Mouse (Mus musculus): ENCODE results near the gene Ttll10. TPM values are rescaled to one million over a fixed set of nuclear protein-coding genes. Genes with fewer than 3 reads are reported as not detected.

Gene Ttll10
- polyA plus RNA-seq, 1 experiment from 2014 or later, result 2.0 TPM

GRCm38 (mm10) chr4:156021942-156022419, 37.2 kb downstream of the Ttll10 start:
- H3K9me3 ChIP-seq, result no peaks in the 10 kb centered on the region
- no peak overlapping the region for H3K9ac ChIP-seq
- no peaks in the 10 kb centered on the region for H3K27me3 ChIP-seq
- H3K27ac ChIP-seq, result no peak overlapping the region
- 79% methylated on average over 9 of the region's 9 CpGs for WGBS
- ATAC-seq (ENCODE audit: insufficient number of reproducible peaks, insufficient read depth, low FRiP score, low TSS enrichment, low read depth), result no peak
- peaks cover 3% of the 10 kb centered on the region; the same call in 1 of the 2 replicates for H3K4me1 ChIP-seq
- H3K4me2 ChIP-seq, result no peak overlapping the region
- no peak overlapping the region for H3K4me3 ChIP-seq
- H3K36me3 ChIP-seq, result peaks cover 32% of the 10 kb centered on the region

GRCm38 (mm10) chr4:156021381-156021780, 37.8 kb downstream of the Ttll10 start:
- no peak overlapping the region for H3K4me3 ChIP-seq
- 80% methylated on average over 3 of the region's 3 CpGs for WGBS
- H3K4me1 ChIP-seq, result peaks cover 3% of the 10 kb centered on the region; the same call in 1 of the 2 replicates
- H3K9me3 ChIP-seq, result no peaks in the 10 kb centered on the region
- ATAC-seq (ENCODE audit: insufficient number of reproducible peaks, insufficient read depth, low FRiP score, low TSS enrichment, low read depth), result no peak
- no peak overlapping the region for H3K9ac ChIP-seq
- no peaks in the 10 kb centered on the region for H3K27me3 ChIP-seq
- H3K27ac ChIP-seq, result no peak overlapping the region
- no peak overlapping the region for H3K4me2 ChIP-seq
- peaks cover 28% of the 10 kb centered on the region for H3K36me3 ChIP-seq

- Histone ChIP-seq H3K9me3 (no peaks in the 10 kb centered on the region), H3K9ac (no peak overlapping the region), H3K36me3 (peaks cover 29% of the 10 kb centered on the region), H3K4me3 (no peak overlapping the region), H3K4me1 (no peaks in the 10 kb centered on the region), H3K27me3 (no peaks in the 10 kb centered on the region), H3K4me2 (no peak overlapping the region), H3K27ac (no peak overlapping the region)
- WGBS, result 91% methylated on average over 12 of the region's 12 CpGs
- ATAC-seq (ENCODE audit: insufficient number of reproducible peaks, insufficient read depth, low FRiP score, low TSS enrichment, low read depth), result no peak
These were observed 39.4 kb downstream of the Ttll10 start for GRCm38 (mm10) chr4:156019771-156020170.

- H3K36me3 ChIP-seq, result peaks cover 47% of the 10 kb centered on the region
- no peak overlapping the region for H3K9ac ChIP-seq
- H3K4me2 ChIP-seq, result no peak overlapping the region
- no peak overlapping the region for H3K27ac ChIP-seq
- H3K9me3 ChIP-seq, result no peaks in the 10 kb centered on the region
- H3K4me1 ChIP-seq, result no peaks in the 10 kb centered on the region
- H3K27me3 ChIP-seq, result no peaks in the 10 kb centered on the region
- H3K4me3 ChIP-seq, result no peak overlapping the region
- ATAC-seq (ENCODE audit: insufficient number of reproducible peaks, insufficient read depth, low FRiP score, low TSS enrichment, low read depth), result no peak
- WGBS, result 85% methylated on average over 2 of the region's 2 CpGs
These were observed 44.8 kb downstream of the Ttll10 start for GRCm38 (mm10) chr4:156014436-156014835.

- Histone ChIP-seq H3K27me3 (no peaks in the 10 kb centered on the region), H3K36me3 (peaks cover 54% of the 10 kb centered on the region), H3K9me3 (no peaks in the 10 kb centered on the region), H3K27ac (no peak within 1 kb of the TSS), H3K9ac (no peak within 1 kb of the TSS), H3K4me2 (no peak within 1 kb of the TSS), H3K4me1 (no peaks in the 10 kb centered on the region), H3K4me3 (no peak within 1 kb of the TSS)
- WGBS, result 81% methylated on average over 8 of the region's 8 CpGs
- no peak for ATAC-seq (ENCODE audit: insufficient number of reproducible peaks, insufficient read depth, low FRiP score, low TSS enrichment, low read depth)
These were observed 45.6 kb downstream of the Ttll10 start, which contains the start of gene Tnfrsf4 for GRCm38 (mm10) chr4:156013637-156014036. Tnfrsf4 (plus strand) TSS chr4:156013843.

- peaks cover 93% of the 10 kb centered on the region for H3K36me3 ChIP-seq
These were observed 50.8 kb downstream of the Ttll10 start for GRCm38 (mm10) chr4:156008369-156008768.

GRCm38 (mm10) chr4:156004109-156004508, 55.1 kb downstream of the Ttll10 start:
- H3K36me3 ChIP-seq, result peaks cover 93% of the 10 kb centered on the region
- WGBS, result 89% methylated on average over 3 of the region's 3 CpGs

More at GRCm38 (mm10) chr4:156008369-156008768, 50.8 kb downstream of the Ttll10 start:
- H3K4me3 ChIP-seq, result no peak overlapping the region
- H3K4me2 ChIP-seq, result no peak overlapping the region
- WGBS, result 93% methylated on average over 4 of the region's 4 CpGs
- H3K27ac ChIP-seq, result no peak overlapping the region
- H3K9me3 ChIP-seq, result no peaks in the 10 kb centered on the region
- no peaks in the 10 kb centered on the region for H3K27me3 ChIP-seq
- no peak overlapping the region for H3K9ac ChIP-seq
- ATAC-seq (ENCODE audit: insufficient number of reproducible peaks, insufficient read depth, low FRiP score, low TSS enrichment, low read depth), result no peak
- H3K4me1 ChIP-seq, result no peaks in the 10 kb centered on the region

GRCm38 (mm10) chr4:155993606-155994005, 65.6 kb downstream of the Ttll10 start:
- 5% methylated on average over 15 of the region's 15 CpGs for WGBS
- Histone ChIP-seq H3K36me3 (peaks cover 40% of the 10 kb centered on the region), H3K27me3 (no peaks in the 10 kb centered on the region), H3K9me3 (no peaks in the 10 kb centered on the region), H3K4me3 (peak overlapping the region; percentile 90), H3K9ac (peak overlapping the region; percentile 91), H3K27ac (peak overlapping the region; percentile 93), H3K4me1 (peaks cover 24% of the 10 kb centered on the region), H3K4me2 (peak overlapping the region; percentile 70)
- no peak for ATAC-seq (ENCODE audit: insufficient number of reproducible peaks, insufficient read depth, low FRiP score, low TSS enrichment, low read depth)

More at GRCm38 (mm10) chr4:156004109-156004508, 55.1 kb downstream of the Ttll10 start:
- Histone ChIP-seq H3K9me3 (no peaks in the 10 kb centered on the region), H3K4me3 (no peak overlapping the region), H3K9ac (no peak overlapping the region), H3K4me1 (no peaks in the 10 kb centered on the region), H3K4me2 (no peak overlapping the region), H3K27me3 (no peaks in the 10 kb centered on the region), H3K27ac (no peak overlapping the region)
- no peak for ATAC-seq (ENCODE audit: insufficient number of reproducible peaks, insufficient read depth, low FRiP score, low TSS enrichment, low read depth)

GRCm38 (mm10) chr4:155992906-155993547, 66.2 kb downstream of the Ttll10 start:
- H3K4me3 ChIP-seq, result peak overlapping the region; percentile 90
- under 1% methylated on average over 70 of the region's 70 CpGs for WGBS
- ATAC-seq (ENCODE audit: insufficient number of reproducible peaks, insufficient read depth, low FRiP score, low TSS enrichment, low read depth), result peak; percentile 82
- H3K4me1 ChIP-seq, result peaks cover 24% of the 10 kb centered on the region
- H3K4me2 ChIP-seq, result peak overlapping the region; percentile 98
- H3K27ac ChIP-seq, result peak overlapping the region; percentile 93
- peak overlapping the region; percentile 91 for H3K9ac ChIP-seq
- peaks cover 35% of the 10 kb centered on the region for H3K36me3 ChIP-seq
- no peaks in the 10 kb centered on the region for H3K9me3 ChIP-seq
- H3K27me3 ChIP-seq, result no peaks in the 10 kb centered on the region

GRCm38 (mm10) chr4:155992241-155992905, 66.8 kb downstream of the Ttll10 start, which contains the start of the genes B3galt6 and Sdf4:
B3galt6 (minus strand) TSS chr4:155992649.
Sdf4 (plus strand) TSS chr4:155992872.
- H3K4me2 ChIP-seq, result peak within 1 kb of the TSS; percentile 98
- peak within 1 kb of the TSS; percentile 91 for H3K9ac ChIP-seq
- WGBS, result 1% methylated on average over 99 of the region's 99 CpGs
- no peaks in the 10 kb centered on the region for H3K27me3 ChIP-seq
- peak within 1 kb of the TSS; percentile 97 for H3K27ac ChIP-seq
- peaks cover 24% of the 10 kb centered on the region for H3K4me1 ChIP-seq
- H3K36me3 ChIP-seq, result peaks cover 28% of the 10 kb centered on the region
- peak; percentile 85 for ATAC-seq (ENCODE audit: insufficient number of reproducible peaks, insufficient read depth, low FRiP score, low TSS enrichment, low read depth)
- peak within 1 kb of the TSS; percentile 90 for H3K4me3 ChIP-seq
- no peaks in the 10 kb centered on the region for H3K9me3 ChIP-seq

GRCm38 (mm10) chr4:155991908-155992230, 67.3 kb downstream of the Ttll10 start:
- 30% methylated on average over 37 of the region's 37 CpGs for WGBS
- Histone ChIP-seq H3K4me1 (peaks cover 24% of the 10 kb centered on the region), H3K9ac (peak overlapping the region; percentile 83), H3K27ac (peak overlapping the region; percentile 97), H3K4me3 (peak overlapping the region; percentile 90), H3K4me2 (peak overlapping the region; percentile 98), H3K36me3 (peaks cover 24% of the 10 kb centered on the region), H3K9me3 (no peaks in the 10 kb centered on the region), H3K27me3 (no peaks in the 10 kb centered on the region)
- no peak for ATAC-seq (ENCODE audit: insufficient number of reproducible peaks, insufficient read depth, low FRiP score, low TSS enrichment, low read depth)

Measured in embryonic facial prominence, embryonic 13.5 days (tissue).